Mouse (Mus musculus): ENCODE results near the gene Ifi35. TPM values are rescaled to one million over a fixed set of nuclear protein-coding genes. Genes with fewer than 3 reads are reported as not detected.

The Ifi35 gene
- polyA plus RNA-seq, 1 experiment from 2014 or later = 86.4 TPM

Small RNA genes within 50 kb of the gene (microRNA-seq; reads per million reads assigned to microRNA genes)
- gene Mir6929 (ENCODE audit: borderline number of aligned reads) = not detected

Other genes with a start within 250 kb of the Ifi35 start
- 13.7 and 13.8 TPM in 2 replicates for gene Ezh1, start 221.9 kb upstream of the Ifi35 start, polyA plus RNA-seq (2015; fragmentation: Nextera tagmentation; extraction: Ambion mirVana)
- gene Ramp2, start 202.4 kb upstream of the Ifi35 start, polyA plus RNA-seq (2015; fragmentation: Nextera tagmentation; extraction: Ambion mirVana) = 29.6 and 30.8 TPM in 2 replicates
- 132 and 149 TPM in 2 replicates for gene Vps25, start 194.7 kb upstream of the Ifi35 start, polyA plus RNA-seq (2015; fragmentation: Nextera tagmentation; extraction: Ambion mirVana)
- gene Wnk4, start 187.8 kb upstream of the Ifi35 start, polyA plus RNA-seq (2015; fragmentation: Nextera tagmentation; extraction: Ambion mirVana) = 1.4 and 2.1 TPM in 2 replicates
- gene Cntd1, start 169.4 kb upstream of the Ifi35 start, polyA plus RNA-seq (2015; fragmentation: Nextera tagmentation; extraction: Ambion mirVana) = 1.3 and 1.9 TPM in 2 replicates
- 164 and 179 TPM in 2 replicates for gene Coa3, start 169.3 kb upstream of the Ifi35 start, polyA plus RNA-seq (2015; fragmentation: Nextera tagmentation; extraction: Ambion mirVana)
- 182 and 191 TPM in 2 replicates for gene Becn1, start 146.1 kb upstream of the Ifi35 start, polyA plus RNA-seq (2015; fragmentation: Nextera tagmentation; extraction: Ambion mirVana)
- gene Psme3, start 132.2 kb upstream of the Ifi35 start, polyA plus RNA-seq (2015; fragmentation: Nextera tagmentation; extraction: Ambion mirVana) = 123 and 135 TPM in 2 replicates
- 0.76 and 1.0 TPM in 2 replicates for gene Aoc2, start 123.3 kb upstream of the Ifi35 start, polyA plus RNA-seq (2015; fragmentation: Nextera tagmentation; extraction: Ambion mirVana)
- 0.69 and 0.78 TPM in 2 replicates for gene Aoc3, start 117.8 kb upstream of the Ifi35 start, polyA plus RNA-seq (2015; fragmentation: Nextera tagmentation; extraction: Ambion mirVana)
- 0.07 and 0.17 TPM in 2 replicates for gene G6pc, start 80.8 kb upstream of the Ifi35 start, polyA plus RNA-seq (2015; fragmentation: Nextera tagmentation; extraction: Ambion mirVana)
- gene Aarsd1, start 30.8 kb upstream of the Ifi35 start, polyA plus RNA-seq (2015; fragmentation: Nextera tagmentation; extraction: Ambion mirVana) = 67.6 and 70.6 TPM in 2 replicates
- 1.5 and 2.2 TPM in 2 replicates for gene Gm27029, start 23.6 kb upstream of the Ifi35 start, polyA plus RNA-seq (2015; fragmentation: Nextera tagmentation; extraction: Ambion mirVana)
- 13.2 and 16.1 TPM in 2 replicates for gene Rundc1, start 23.3 kb upstream of the Ifi35 start, polyA plus RNA-seq (2015; fragmentation: Nextera tagmentation; extraction: Ambion mirVana)
- gene Ptges3l, start 23.1 kb upstream of the Ifi35 start, polyA plus RNA-seq (2015; fragmentation: Nextera tagmentation; extraction: Ambion mirVana) = 1.8 TPM in 2 replicates
- gene Rpl27, start 6.1 kb upstream of the Ifi35 start, polyA plus RNA-seq (2015; fragmentation: Nextera tagmentation; extraction: Ambion mirVana) = 550 and 596 TPM in 2 replicates
- gene Rnd2, start 16.6 kb downstream of the Ifi35 start, polyA plus RNA-seq (2015; fragmentation: Nextera tagmentation; extraction: Ambion mirVana) = 3.7 and 4.6 TPM in 2 replicates
- gene Vat1, start 17.8 kb downstream of the Ifi35 start, polyA plus RNA-seq (2015; fragmentation: Nextera tagmentation; extraction: Ambion mirVana) = 24.7 and 25.3 TPM in 2 replicates
- 9.1 and 9.8 TPM in 2 replicates for gene Brca1, start 103.5 kb downstream of the Ifi35 start, polyA plus RNA-seq (2015; fragmentation: Nextera tagmentation; extraction: Ambion mirVana)
- 39.8 and 40.2 TPM in 2 replicates for gene Nbr1, start 103.7 kb downstream of the Ifi35 start, polyA plus RNA-seq (2015; fragmentation: Nextera tagmentation; extraction: Ambion mirVana)
- 7.9 and 9.2 TPM in 2 replicates for gene Tmem106a, start 133.8 kb downstream of the Ifi35 start, polyA plus RNA-seq (2015; fragmentation: Nextera tagmentation; extraction: Ambion mirVana)
- gene Gm11634, start 150.8 kb downstream of the Ifi35 start, polyA plus RNA-seq (2015; fragmentation: Nextera tagmentation; extraction: Ambion mirVana) = not detected in 2 replicates
- 44.5 and 46.0 TPM in 2 replicates for gene Rdm1, start 178.8 kb downstream of the Ifi35 start, polyA plus RNA-seq (2015; fragmentation: Nextera tagmentation; extraction: Ambion mirVana)
- 3.0 and 3.1 TPM in 2 replicates for gene Arl4d, start 217.1 kb downstream of the Ifi35 start, polyA plus RNA-seq (2015; fragmentation: Nextera tagmentation; extraction: Ambion mirVana)

All from thymus, postnatal 0 days (tissue).